Mouse (Mus musculus) liver, adult 2 months (tissue): ENCODE measurements around the gene Ntn4. TPM values are rescaled to one million over a fixed set of nuclear protein-coding genes. Genes with fewer than 3 reads are reported as not detected.

Experiments used
- DNase-seq: peaks from one replicate; pipeline ENCODE4 v3.0.0-alpha.2; 2011; ENCODE audit warnings: low read depth, low spot score; ENCODE audit errors: extremely low read depth
- H3K27ac ChIP-seq: fragments of 200-500 bp; replicated peaks from 2 replicates; pipeline ENCODE4 v1.5.1; 2012; ENCODE audit warnings: low read depth, mild to moderate bottlenecking, control low read depth, inconsistent platforms, low read length; ENCODE audit not compliant: insufficient read depth
- H3K27me3 ChIP-seq: fragments of 200-500 bp; 2 replicates; pipeline ENCODE4 v1.6.1; 2012; ENCODE audit warnings: mild to moderate bottlenecking, moderate library complexity, low read length, inconsistent platforms; ENCODE audit not compliant: control insufficient read depth, insufficient read depth
- H3K36me3 ChIP-seq: fragments of 200-500 bp; 2 replicates; pipeline ENCODE4 v1.6.1; 2012; ENCODE audit warnings: low read length, inconsistent platforms; ENCODE audit not compliant: control insufficient read depth, insufficient read depth
- H3K4me1 ChIP-seq: fragments of 200-500 bp; 2 replicates; pipeline ENCODE4 v1.6.1; 2011; ENCODE audit warnings: low read length; ENCODE audit not compliant: control insufficient read depth, insufficient read depth
- H3K4me3 ChIP-seq: fragments of 200-500 bp; 2 replicates; pipeline ENCODE4 v1.5.1; 2011; ENCODE audit warnings: low read depth, mild to moderate bottlenecking, control low read depth, low read length, moderate library complexity; ENCODE audit not compliant: insufficient read depth
- H3K79me2 ChIP-seq: fragments of 200-500 bp; 2 replicates; pipeline ENCODE4 v1.6.1; 2012; ENCODE audit warnings: inconsistent platforms, mild to moderate bottlenecking, low read length, moderate library complexity; ENCODE audit not compliant: control insufficient read depth, insufficient read depth
- H3K9ac ChIP-seq: fragments of 200-500 bp; 2 replicates; pipeline ENCODE4 v1.6.1; 2012; ENCODE audit warnings: low read depth, mild to moderate bottlenecking, control low read depth, inconsistent platforms, low read length
- CTCF ChIP-seq: fragments of 200-500 bp; IDR thresholded peaks from 2 replicates; pipeline ENCODE4 v1.5.1; 2011; ENCODE audit warnings: low read depth, low read length, control low read depth
- POLR2A ChIP-seq: fragments of 200-500 bp; IDR thresholded peaks from 2 replicates; pipeline ENCODE4 v1.6.1; 2011; ENCODE audit warnings: low read length, control low read depth; ENCODE audit not compliant: insufficient read depth; ENCODE audit errors: extremely low read depth
- WGBS: fragments of 180-500 bp; shearing (Covaris S2); methylation state at CpG from one replicate; pipeline ENCODE4 v1.1.7; 2018; 5-methylcytosine and 5-hydroxymethylcytosine counted together
- polyA plus RNA-seq: library from polyadenylated mRNA; depleted of rRNA; stranded (reverse); fragments of >200 nt; gene quantifications from 2 replicates; pipeline ENCODE4 v1.2.3, GENCODE M21; 2012
- total RNA-seq: library from RNA; depleted of rRNA; stranded (reverse); fragments of >200 nt; gene quantifications from 2 replicates; pipeline ENCODE4 v1.2.3, GENCODE M21; 2014

Ntn4 gene
- total and polyA plus RNA-seq, 2 experiments: 4.0 to 8.0 TPM

GRCm38 (mm10) chr10:93760429-93760828 lies 119.9 kb downstream of the Ntn4 start:
- no peaks in the 10 kb centered on the region for H3K4me1 ChIP-seq
- TF ChIP-seq POLR2A (no peak), CTCF (no peak)
- 90% methylated on average over 5 of the region's 5 CpGs for WGBS
- no peaks in the 10 kb centered on the region for H3K36me3 ChIP-seq
- H3K4me3 ChIP-seq: no peak overlapping the region
- no peaks in the 10 kb centered on the region for H3K79me2 ChIP-seq
- no peak for DNase-seq
- H3K27me3 ChIP-seq: no peaks in the 10 kb centered on the region
- no peak overlapping the region for H3K9ac ChIP-seq
- no peak overlapping the region for H3K27ac ChIP-seq

GRCm38 (mm10) chr10:93763074-93763473 lies 122.6 kb downstream of the Ntn4 start:
- Histone ChIP-seq H3K27ac (no peak overlapping the region), H3K27me3 (no peaks in the 10 kb centered on the region), H3K36me3 (no peaks in the 10 kb centered on the region), H3K9ac (no peak overlapping the region), H3K79me2 (no peaks in the 10 kb centered on the region), H3K4me1 (no peaks in the 10 kb centered on the region), H3K4me3 (no peak overlapping the region)
- TF ChIP-seq CTCF: peak; percentile 62; the same call in 1 of the 2 replicates
- no peak for TF ChIP-seq POLR2A
- DNase-seq: peak; percentile 7
- WGBS: 54% methylated on average over 5 of the region's 5 CpGs

DNA sequence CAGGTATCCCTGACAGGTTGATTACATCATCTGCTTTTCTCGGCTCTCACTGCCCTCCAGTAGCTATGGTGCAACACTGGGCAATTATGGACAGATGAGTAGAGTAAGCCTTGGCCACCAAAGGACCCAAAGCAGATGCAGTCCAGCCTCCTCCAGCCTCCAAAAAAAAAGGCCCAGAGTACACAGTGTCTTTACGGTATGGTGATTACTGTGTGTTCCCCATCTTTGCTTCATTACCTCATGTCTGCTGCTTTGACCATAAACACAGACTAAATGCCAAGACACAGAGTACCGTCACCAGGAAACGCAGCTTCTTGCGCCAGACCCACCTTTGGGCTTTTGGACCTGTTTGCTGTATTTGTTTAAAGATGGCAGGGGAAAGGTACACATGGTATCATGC lies 125.7 kb downstream of the Ntn4 start:
- no peak for TF ChIP-seq CTCF
- no peak for TF ChIP-seq POLR2A
- H3K79me2 ChIP-seq: no peaks in the 10 kb centered on the region
- H3K27ac ChIP-seq: no peak overlapping the region
- no peaks in the 10 kb centered on the region for H3K4me1 ChIP-seq
- WGBS: 56% methylated on average over 5 of the region's 5 CpGs
- DNase-seq: no peak
- no peaks in the 10 kb centered on the region for H3K27me3 ChIP-seq
- H3K9ac ChIP-seq: no peak overlapping the region
- H3K4me3 ChIP-seq: no peak overlapping the region
- no peaks in the 10 kb centered on the region for H3K36me3 ChIP-seq

DNA sequence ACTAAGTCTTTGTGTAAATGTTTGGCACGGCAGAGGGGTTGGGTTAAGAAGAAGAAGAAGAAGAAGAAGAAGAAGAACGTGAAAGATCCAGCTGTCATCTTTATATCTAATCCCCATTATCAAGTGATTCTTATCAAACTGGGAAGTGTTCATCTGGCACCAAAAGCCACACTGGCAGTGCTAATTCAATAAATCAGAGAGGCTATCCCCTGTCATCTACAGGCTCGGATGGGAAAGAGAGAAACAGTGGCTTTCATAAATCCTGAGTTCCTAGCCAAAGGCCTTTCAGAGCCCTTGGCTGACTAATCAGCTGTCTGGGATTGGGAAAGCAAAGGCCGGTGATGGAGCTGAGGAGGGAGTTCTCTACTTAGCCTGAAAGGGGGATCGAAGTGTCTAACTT lies 126.8 kb downstream of the Ntn4 start:
- 87% methylated on average over 5 of the region's 5 CpGs for WGBS

DNA sequence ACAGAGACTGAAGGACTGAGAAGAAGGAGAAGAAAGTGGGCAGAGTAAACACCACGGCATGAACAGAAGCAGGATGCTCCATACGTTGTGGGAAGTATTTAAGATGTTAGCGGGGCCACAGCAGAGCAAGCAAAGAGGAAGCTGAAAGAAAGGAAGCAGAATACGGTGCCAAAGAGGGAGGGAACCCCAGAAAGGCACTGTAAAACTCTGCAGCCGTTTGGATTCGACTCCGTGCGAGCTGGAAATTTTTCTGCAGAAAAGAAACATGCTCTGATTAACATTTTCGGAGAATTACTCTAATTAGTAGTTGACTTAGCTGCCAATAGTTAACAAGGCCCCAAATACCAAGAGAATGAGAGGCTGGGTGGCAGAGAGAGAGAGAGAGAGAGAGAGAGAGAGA lies 127.7 kb downstream of the Ntn4 start:
- 50% methylated on average over 9 of the region's 9 CpGs for WGBS
- no peaks in the 10 kb centered on the region for H3K4me1 ChIP-seq
- no peak overlapping the region for H3K9ac ChIP-seq
- H3K36me3 ChIP-seq: no peaks in the 10 kb centered on the region
- no peaks in the 10 kb centered on the region for H3K79me2 ChIP-seq
- DNase-seq: no peak
- TF ChIP-seq CTCF: no peak
- no peak for TF ChIP-seq POLR2A
- no peak overlapping the region for H3K27ac ChIP-seq
- no peak overlapping the region for H3K4me3 ChIP-seq
- H3K27me3 ChIP-seq: no peaks in the 10 kb centered on the region

More for the DNA sequence above, 126.8 kb downstream of the Ntn4 start:
- Histone ChIP-seq H3K4me1 (no peaks in the 10 kb centered on the region), H3K9ac (no peak overlapping the region), H3K36me3 (no peaks in the 10 kb centered on the region), H3K27ac (no peak overlapping the region), H3K79me2 (no peaks in the 10 kb centered on the region), H3K4me3 (no peak overlapping the region), H3K27me3 (no peaks in the 10 kb centered on the region)
- no peak for DNase-seq
- TF ChIP-seq CTCF (no peak), POLR2A (no peak)

GRCm38 (mm10) chr10:93771931-93772465 lies 131.5 kb downstream of the Ntn4 start:
- Histone ChIP-seq H3K9ac (no peak overlapping the region), H3K79me2 (no peaks in the 10 kb centered on the region), H3K4me1 (no peaks in the 10 kb centered on the region), H3K27me3 (no peaks in the 10 kb centered on the region), H3K27ac (no peak overlapping the region), H3K4me3 (no peak overlapping the region), H3K36me3 (no peaks in the 10 kb centered on the region)
- no peak for DNase-seq
- 73% methylated on average over 9 of the region's 9 CpGs for WGBS
- TF ChIP-seq POLR2A (no peak), CTCF (no peak)
